Comparison of ENCODE assay signal across 15 mouse cellular contexts in the genomic region with DNA sequence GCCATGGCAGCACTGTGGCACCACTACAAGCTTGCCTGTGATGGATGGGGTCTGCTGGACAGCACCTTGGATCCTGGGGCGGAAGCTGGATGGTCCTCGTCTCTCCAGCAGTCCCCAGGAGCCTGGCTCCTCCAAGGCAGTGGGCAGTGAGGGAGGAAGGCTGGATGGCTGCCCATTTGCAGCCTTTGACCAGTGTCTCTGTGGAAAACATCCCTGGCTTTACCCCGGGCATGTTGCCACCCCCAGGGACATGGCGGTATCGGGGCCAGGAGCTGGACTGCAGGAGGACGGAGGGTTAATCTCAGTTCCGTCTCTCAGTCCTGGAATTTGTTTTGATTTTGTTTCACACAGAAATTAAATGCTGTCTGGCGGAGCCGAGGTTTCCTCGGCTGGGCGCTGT. TPM values are rescaled to one million over a fixed set of nuclear protein-coding genes. Genes with fewer than 3 reads are reported as not detected.
DNase-seq lines count a peak whose midpoint lies in the region; TF ChIP-seq lines count a peak whose summit lies in the region.
"Had no signal": no experiment of that assay in that cellular context is flagged by ENCODE, and none has a peak within 500 bp of the region (broad histone marks: within the 10 kb centered on the region; RNA-seq: fewer than 3 reads in every experiment).

No protein-coding gene starts in this region.

- TF ChIP-seq CTCF in gastrocnemius, adult 2 months (IDR thresholded peaks at IDR 0.05) = no peak
- TF ChIP-seq CTCF in left cerebral cortex, adult 2 months (IDR thresholded peaks at IDR 0.05) = no peak

- peak overlapping the region; percentile 43 for H3K4me3 ChIP-seq in gastrocnemius, adult 2 months
- H3K4me3 ChIP-seq in left cerebral cortex, adult 2 months = no peak overlapping the region
- H3K4me3 ChIP-seq: lung, embryonic 15.5 days had no signal

- intact Hi-C loops in gastrocnemius, adult 2 months (cut with DNase I) = no loop called here
- intact Hi-C loops in left cerebral cortex, adult 2 months (cut with DNase I) = no loop called here

- H3K27ac ChIP-seq in gastrocnemius, adult 2 months = peak overlapping the region; percentile 79
- H3K27ac ChIP-seq in left cerebral cortex, adult 2 months = peak overlapping the region; percentile 40; the same call in 1 of the 2 replicates
- H3K27ac ChIP-seq: lung, embryonic 15.5 days had no signal

- DNase-seq in gastrocnemius, adult 2 months = peak; percentile 68
- no peak for DNase-seq in gastrocnemius, adult 18-20 months (ENCODE audit: low spot score)
- no peak for DNase-seq in left cerebral cortex, adult 2 months (ENCODE audit: extremely low spot score in 1 of 2, low spot score in 2 of 2)
- DNase-seq in left cerebral cortex, adult 9 months (ENCODE audit: low spot score in 2 of 2) = no peak
- DNase-seq in MN1 (ENCODE audit: low spot score) = peak; percentile 68
- peak; percentile 50 for DNase-seq in gastrocnemius, postnatal 25 days
- DNase-seq in B cell, adult 2 months = no peak
- no peak for DNase-seq in spleen, adult 18-20 months
- DNase-seq: kidney, adult 2 months; layer of hippocampus, adult 9-11 months; right cerebral cortex, postnatal 14 days had no signal

RNA-seq across cellular contexts. Expression of gene Wnt9a, which starts 7.2 kb away (rescaled TPM):
- total RNA-seq in gastrocnemius, adult 2 months (2021) = 1 to 10 TPM; 7.8 to 9.7 TPM
- total RNA-seq in gastrocnemius, adult 18-20 months (2021) = 1 to 10 TPM; 7.9 to 9.9 TPM
- 10 to 100 TPM; 12.2 to 19.7 TPM for total RNA-seq in left cerebral cortex, adult 2 months (2021)
- total RNA-seq in gastrocnemius, postnatal 25 days (2021) = 1 to 10 TPM; 8.2 to 8.5 TPM
- total RNA-seq: granulocyte monocyte progenitor cell, adult 5-6 weeks; MEL had no signal

RNA-seq across cellular contexts. Expression of gene Wnt3a, which starts 23.4 kb away (rescaled TPM):
- not detected for total RNA-seq in gastrocnemius, adult 2 months (2021)
- not detected for total RNA-seq in gastrocnemius, adult 18-20 months (2021)
- total RNA-seq in left cerebral cortex, adult 2 months (2021) = not detected
- total RNA-seq in gastrocnemius, postnatal 25 days (2021) = not detected
- total RNA-seq: granulocyte monocyte progenitor cell, adult 5-6 weeks; liver, adult 2 months; MEL had no signal

Comparison
In these comparisons a context has a peak if more than half of its experiments do, and no peak if none do; other contexts are left out.
1. DNase-seq: peak in gastrocnemius, adult 2 months (single experiment), MN1 (single experiment) and gastrocnemius, postnatal 25 days (single experiment); none in gastrocnemius, adult 18-20 months (single experiment), left cerebral cortex, adult 2 months (0 of 2), left cerebral cortex, adult 9 months (0 of 2), B cell, adult 2 months (0 of 2) and spleen, adult 18-20 months (0 of 2).